Mouse (Mus musculus) liver, postnatal 0 days (tissue): ENCODE results near the gene Art3.

ENCODE experiments used
- CTCF ChIP-seq: sonication (generic); IDR thresholded peaks from 2 replicates; pipeline ENCODE4 v1.5.1; 2016; ENCODE audit warnings: antibody characterized with exemption, low read depth
- EP300 ChIP-seq: IDR thresholded peaks from 2 replicates; pipeline ENCODE4 v1.6.1; 2016; ENCODE audit warnings: antibody characterized with exemption, low read depth, mild to moderate bottlenecking

DNA sequence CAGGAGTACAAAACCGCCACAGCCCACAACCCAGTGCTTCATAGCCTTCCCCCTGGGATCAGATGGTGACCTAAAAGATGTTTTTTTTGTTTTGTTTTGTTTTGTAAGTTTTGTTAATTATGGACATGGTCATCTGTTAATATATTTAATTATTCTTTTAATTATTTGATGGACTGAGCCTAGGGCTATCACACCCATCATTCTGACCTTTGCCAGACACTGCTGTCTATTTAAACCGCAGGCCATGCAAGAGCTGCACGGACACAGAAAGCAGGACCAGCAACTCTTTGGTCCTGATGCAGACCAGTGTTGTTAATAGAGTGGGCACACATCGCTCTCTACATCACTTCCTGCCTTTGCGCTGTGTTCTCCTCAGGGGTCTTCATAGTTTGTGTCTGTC, 78.9 kb downstream of the Art3 start:
- TF ChIP-seq CTCF (no peak), EP300 (no peak)
